Mouse (Mus musculus) ES-Bruce4 (cell line): Measurements from ENCODE around the gene Galm.

Experiments
- CTCF ChIP-seq: IDR thresholded peaks from one replicate; pipeline ENCODE4 v1.8.1; 2011; ENCODE audit warnings: low read depth, low read length
- POLR2A ChIP-seq: IDR thresholded peaks from one replicate; pipeline ENCODE4 v1.8.1; 2011; ENCODE audit warnings: low read length; ENCODE audit not compliant: insufficient read depth

- TF ChIP-seq CTCF (no peak), POLR2A (no peak)
Measured at GRCm38 (mm10) chr17:80145210-80145609, 17.9 kb downstream of the Galm start.
